37 mouse cellular contexts compared by ENCODE assay signal in genomic region chr1:30923941-30924340, GRCm38 (mm10). TPM values are rescaled to one million over a fixed set of nuclear protein-coding genes. Genes with fewer than 3 reads are reported as not detected.
"Had no signal": no experiment of that assay in that cellular context is flagged by ENCODE, and none has a peak within 500 bp of the region (broad histone marks: within the 10 kb centered on the region; RNA-seq: fewer than 3 reads in every experiment).

No protein-coding gene starts in this region.

- H3K4me3 ChIP-seq: embryonic facial prominence, embryonic 10.5 days; embryonic facial prominence, embryonic 12.5 days; embryonic facial prominence, embryonic 13.5 days; embryonic facial prominence, embryonic 15.5 days; erythroblast, embryonic 14.5 days; forebrain, embryonic 10.5 days; forebrain, embryonic 12.5 days; forebrain, embryonic 13.5 days; forebrain, embryonic 15.5 days; gastrocnemius, adult 2 months; heart, adult 2 months had no signal

- H3K9ac ChIP-seq: embryonic facial prominence, embryonic 12.5 days; embryonic facial prominence, embryonic 13.5 days; embryonic facial prominence, embryonic 15.5 days; forebrain, embryonic 12.5 days; forebrain, embryonic 13.5 days; forebrain, embryonic 15.5 days; forebrain, postnatal 0 days had no signal

- H3K27me3 ChIP-seq: embryonic facial prominence, embryonic 12.5 days; embryonic facial prominence, embryonic 13.5 days; embryonic facial prominence, embryonic 15.5 days; forebrain, embryonic 12.5 days; forebrain, embryonic 13.5 days; forebrain, embryonic 15.5 days had no signal

- H3K4me1 ChIP-seq: embryonic facial prominence, embryonic 10.5 days; embryonic facial prominence, embryonic 12.5 days; embryonic facial prominence, embryonic 13.5 days; embryonic facial prominence, embryonic 15.5 days; forebrain, embryonic 10.5 days; forebrain, embryonic 12.5 days; forebrain, embryonic 13.5 days; forebrain, embryonic 15.5 days had no signal

- H3K27ac ChIP-seq: embryonic facial prominence, embryonic 10.5 days; embryonic facial prominence, embryonic 12.5 days; embryonic facial prominence, embryonic 13.5 days; embryonic facial prominence, embryonic 15.5 days; forebrain, embryonic 10.5 days; forebrain, embryonic 12.5 days; forebrain, embryonic 13.5 days; forebrain, embryonic 15.5 days; gastrocnemius, adult 2 months; heart, adult 2 months had no signal

- DNase-seq: cerebellum, adult 9-11 months; cerebellum, postnatal 10 days; cerebellum, postnatal 14 days; cerebellum, postnatal 25 days; cerebellum, postnatal 36 days; embryo, embryonic 11 days; forebrain, postnatal 0 days; gastrocnemius, adult 2 months; gastrocnemius, postnatal 10 days; gastrocnemius, postnatal 14 days; gastrocnemius, postnatal 25 days; gastrocnemius, postnatal 36 days; heart, adult 18-20 months; heart, adult 2 months had no signal

- H3K36me3 ChIP-seq: embryonic facial prominence, embryonic 10.5 days; embryonic facial prominence, embryonic 12.5 days; embryonic facial prominence, embryonic 13.5 days; embryonic facial prominence, embryonic 15.5 days; forebrain, embryonic 10.5 days; forebrain, embryonic 12.5 days; forebrain, embryonic 15.5 days had no signal

- H3K4me2 ChIP-seq: embryonic facial prominence, embryonic 12.5 days; embryonic facial prominence, embryonic 13.5 days; embryonic facial prominence, embryonic 15.5 days; forebrain, embryonic 12.5 days; forebrain, embryonic 13.5 days; forebrain, embryonic 15.5 days had no signal

RNA-seq across cellular contexts. Expression of gene AC153137.1, which starts 53.8 kb away (rescaled TPM):
- total RNA-seq: common myeloid progenitor, adult 5-6 weeks; forebrain, postnatal 0 days; gastrocnemius, adult 18-20 months; gastrocnemius, adult 2 months; gastrocnemius, adult 8-10 months; gastrocnemius, postnatal 10 days; gastrocnemius, postnatal 14 days; gastrocnemius, postnatal 25 days; gastrocnemius, postnatal 36 days; gastrocnemius, postnatal 4 days; granulocyte monocyte progenitor cell, adult 5-6 weeks; heart, adult 18-20 months; heart, adult 2 months; heart, adult 8-10 months had no signal
- polyA plus RNA-seq: cortical plate, adult 2 months; embryonic facial prominence, embryonic 10.5 days; embryonic facial prominence, embryonic 11.5 days; embryonic facial prominence, embryonic 12.5 days; embryonic facial prominence, embryonic 13.5 days; embryonic facial prominence, embryonic 14.5 days; embryonic facial prominence, embryonic 15.5 days; erythroblast, embryonic 14.5 days; forebrain, embryonic 10.5 days; forebrain, embryonic 11.5 days; forebrain, embryonic 12.5 days; forebrain, embryonic 13.5 days; forebrain, embryonic 14.5 days; forebrain, embryonic 15.5 days; forebrain, embryonic 16.5 days; forebrain, postnatal 0 days; frontal cortex, adult 2 months; gonadal fat pad, adult 2 months; heart, adult 2 months had no signal
